Mouse (Mus musculus) embryonic fibroblast, embryonic 13.5 days (primary cell): ENCODE results near the gene Ppm1h.

Experiments
- CTCF ChIP-seq: IDR thresholded peaks from 2 replicates; pipeline ENCODE4 v1.5.1; 2011; ENCODE audit warnings: mild to moderate bottlenecking, control low read depth, low read length, moderate library complexity, borderline replicate concordance; ENCODE audit not compliant: insufficient read depth
- POLR2A ChIP-seq: IDR thresholded peaks from 2 replicates; pipeline ENCODE4 v1.6.1; 2011; ENCODE audit warnings: low read depth, mild to moderate bottlenecking, control low read depth, low read length, moderate library complexity

DNA sequence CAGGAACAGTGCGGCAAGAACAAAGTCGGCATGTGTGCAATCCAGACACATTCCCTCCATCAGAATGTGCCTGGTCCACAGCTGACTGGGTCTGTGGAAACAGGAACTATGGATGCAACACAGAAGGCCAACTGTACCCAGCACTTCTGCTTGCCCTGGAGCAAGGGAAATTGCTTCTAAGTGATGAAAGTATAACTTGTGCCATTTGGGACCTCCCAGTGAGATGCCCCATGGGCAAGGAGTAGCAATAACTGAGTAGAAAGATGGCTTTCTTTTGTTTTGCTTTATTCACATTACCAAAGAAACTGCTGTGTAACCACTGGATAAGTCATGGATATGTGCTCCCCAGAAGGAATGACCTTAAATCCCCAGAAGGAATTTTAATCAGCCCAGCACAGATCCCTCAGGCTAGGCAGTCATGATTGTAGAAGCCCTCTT is 169.5 kb downstream of the Ppm1h start:
- TF ChIP-seq CTCF, result no peak
- no peak for TF ChIP-seq POLR2A
